Mouse (Mus musculus) spleen, adult 2 months (tissue): Measurements from ENCODE around the gene Hira. TPM values are rescaled to one million over a fixed set of nuclear protein-coding genes. Genes with fewer than 3 reads are reported as not detected.
A peak's percentile ranks its signal among the peaks of the same experiment; 100 is the strongest.
"Not testable (repeated sequence)": the region's sequence is repeated elsewhere in the genome, so short reads cannot be mapped to it uniquely, and the experiment has no call there.

Experiments
- DNase-seq, 2 experiments: peaks; one replicate each; pipeline versions ENCODE4 v3.0.0 to v3.0.0-alpha.2; 2012 to 2021; ENCODE audit warnings: low spot score in 2 of 2, low read depth in 1 of 2
- H3K27ac ChIP-seq: fragments of 200-500 bp; 2 replicates; pipeline ENCODE4 v1.5.1; 2012; ENCODE audit warnings: low read length, inconsistent platforms; ENCODE audit not compliant: insufficient read depth
- H3K27me3 ChIP-seq: fragments of 200-500 bp; 2 replicates; pipeline ENCODE4 v1.6.1; 2012; ENCODE audit warnings: mild to moderate bottlenecking, moderate library complexity, low read length, inconsistent platforms; ENCODE audit not compliant: control insufficient read depth, insufficient read depth
- H3K36me3 ChIP-seq: fragments of 200-500 bp; 2 replicates; pipeline ENCODE4 v1.6.1; 2012; ENCODE audit warnings: mild to moderate bottlenecking, low read length, inconsistent platforms; ENCODE audit not compliant: control insufficient read depth, insufficient read depth
- H3K4me1 ChIP-seq: fragments of 200-500 bp; 2 replicates; pipeline ENCODE4 v1.6.1; 2011; ENCODE audit warnings: inconsistent platforms; ENCODE audit not compliant: control insufficient read depth, insufficient read depth, insufficient read length
- H3K4me3 ChIP-seq: fragments of 200-500 bp; 2 replicates; pipeline ENCODE4 v1.5.1; 2011; ENCODE audit warnings: mild to moderate bottlenecking, inconsistent platforms; ENCODE audit not compliant: insufficient read depth, insufficient read length; ENCODE audit errors: extremely low read depth
- CTCF ChIP-seq: fragments of 200-500 bp; IDR thresholded peaks from 2 replicates; pipeline ENCODE4 v1.5.1; 2011; ENCODE audit warnings: mild to moderate bottlenecking, inconsistent platforms; ENCODE audit not compliant: insufficient read depth, insufficient read length, insufficient replicate concordance; ENCODE audit errors: extremely low read depth
- POLR2A ChIP-seq: fragments of 200-500 bp; IDR thresholded peaks from 2 replicates; pipeline ENCODE4 v1.6.1; 2011; ENCODE audit warnings: low read depth, low read length, inconsistent platforms
- WGBS: fragments of 180-500 bp; shearing (Covaris S2); methylation state at CpG from one replicate; pipeline ENCODE4 v1.1.7; 2018; 5-methylcytosine and 5-hydroxymethylcytosine counted together
- polyA plus RNA-seq: library from polyadenylated mRNA; depleted of rRNA; stranded (reverse); fragments of >200 nt; gene quantifications from 2 replicates; pipeline ENCODE4 v1.2.3, GENCODE M21; 2012

Hira gene
- polyA plus RNA-seq, 1 experiment = 50.0 TPM

- Histone ChIP-seq H3K4me1 (no peaks in the 10 kb centered on the region), H3K27ac (no peak overlapping the region), H3K4me3 (no peak overlapping the region), H3K36me3 (no peaks in the 10 kb centered on the region), H3K27me3 (no peaks in the 10 kb centered on the region)
- TF ChIP-seq POLR2A (no peak), CTCF (no peak)
- 92% methylated on average over 3 of the region's 3 CpGs for WGBS
- no peak for DNase-seq
Measured at GRCm38 (mm10) chr16:18986381-18986780, 109.5 kb downstream of the Hira start.

DNA sequence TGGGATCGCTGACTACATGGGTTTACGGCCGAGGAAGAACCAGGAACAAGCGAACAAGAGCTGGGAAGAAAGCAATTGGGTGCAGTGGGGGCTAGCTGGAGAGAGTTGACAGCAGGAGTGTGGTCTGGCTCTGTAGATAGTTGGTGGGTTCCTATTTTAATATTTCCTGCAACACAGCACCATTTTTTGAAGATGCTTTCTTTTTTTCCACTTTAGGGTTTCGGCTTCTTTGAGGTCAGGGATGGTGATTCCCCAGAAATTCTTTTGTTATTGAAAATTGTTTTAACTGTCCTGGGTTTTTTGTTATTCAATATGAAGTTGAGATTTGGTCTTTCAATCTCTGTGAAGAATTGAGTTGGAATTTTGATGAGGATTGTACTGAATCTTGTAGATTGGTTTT is 110.0 kb downstream of the Hira start:
- WGBS = 85% methylated on average over 5 of the region's 5 CpGs
- TF ChIP-seq POLR2A (no peak), CTCF (no peak)
- H3K4me3 ChIP-seq = no peak overlapping the region

GRCm38 (mm10) chr16:19002610-19003389 is 126.0 kb downstream of the Hira start:
- H3K27ac ChIP-seq = peak overlapping the region; percentile 78
- 27% methylated on average over 2 of the region's 2 CpGs for WGBS
- H3K27me3 ChIP-seq, H3K4me3 ChIP-seq, H3K36me3 ChIP-seq, H3K4me1 ChIP-seq: not testable (repeated sequence)
- peak; percentile 46; the same call in 1 of the 2 replicates for TF ChIP-seq CTCF
- peak; percentile 66 to 74 for DNase-seq

More for the DNA sequence above, 110.0 kb downstream of the Hira start:
- H3K4me1 ChIP-seq = no peaks in the 10 kb centered on the region
- H3K27me3 ChIP-seq = no peaks in the 10 kb centered on the region
- H3K36me3 ChIP-seq = no peaks in the 10 kb centered on the region
- no peak for DNase-seq
- H3K27ac ChIP-seq = no peak overlapping the region

GRCm38 (mm10) chr16:19003757-19004156 is 126.9 kb downstream of the Hira start:
- H3K27ac ChIP-seq = peak overlapping the region; percentile 55
- TF ChIP-seq CTCF = no peak
- no peak for TF ChIP-seq POLR2A
- H3K4me3 ChIP-seq = no peak overlapping the region
- no peak for DNase-seq
- H3K27me3 ChIP-seq = no peaks in the 10 kb centered on the region
- no peaks in the 10 kb centered on the region for H3K36me3 ChIP-seq
- 46% methylated on average over 1 of the region's 1 CpGs for WGBS
- H3K4me1 ChIP-seq = peaks cover 10% of the 10 kb centered on the region

DNA sequence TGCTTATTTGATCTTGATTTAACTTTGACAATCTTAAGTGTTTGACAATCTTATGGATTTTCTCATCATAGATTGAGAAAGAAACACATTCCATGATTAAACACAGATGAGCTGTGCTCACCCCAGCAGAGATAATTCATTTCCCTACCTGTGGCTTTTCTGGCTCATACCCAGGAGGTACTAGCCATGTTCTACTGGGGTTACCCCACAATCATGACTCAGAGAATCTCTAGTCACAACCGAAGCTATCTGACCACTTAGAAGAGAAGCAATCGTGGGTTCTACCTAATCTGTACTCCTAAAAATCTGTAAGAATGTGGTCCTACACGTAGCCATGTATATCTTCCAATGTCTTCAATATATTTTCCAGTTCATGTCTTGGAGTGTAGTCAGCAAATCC is 128.5 kb downstream of the Hira start:
- 51% methylated on average over 3 of the region's 3 CpGs for WGBS

DNA sequence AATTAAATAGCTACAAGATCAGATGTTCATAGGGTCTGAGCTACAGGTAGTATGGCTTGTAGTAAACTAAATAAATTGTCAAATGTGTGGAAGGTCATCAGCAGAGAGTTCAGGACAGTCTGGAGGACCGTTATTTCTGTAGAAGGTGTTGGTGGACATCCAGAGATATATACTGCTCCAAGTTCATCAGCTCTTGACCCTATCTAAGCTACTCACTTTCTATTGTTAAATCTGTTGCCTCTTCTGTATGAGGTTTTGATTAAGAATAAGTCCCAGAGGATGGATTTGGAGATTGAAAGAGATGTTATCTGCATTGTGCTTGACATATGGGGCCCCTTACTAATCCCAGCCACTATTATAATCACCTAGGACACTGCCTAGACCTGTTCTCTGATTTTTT is 129.9 kb downstream of the Hira start:
- H3K36me3 ChIP-seq = no peaks in the 10 kb centered on the region
- H3K27me3 ChIP-seq = no peaks in the 10 kb centered on the region
- no peak overlapping the region for H3K4me3 ChIP-seq
- peak overlapping the region; percentile 66; the same call in 1 of the 2 replicates for H3K27ac ChIP-seq
- no peak for TF ChIP-seq POLR2A
- TF ChIP-seq CTCF = no peak
- 85% methylated on average over 1 of the region's 1 CpGs for WGBS
- DNase-seq = no peak
- H3K4me1 ChIP-seq = peaks cover 15% of the 10 kb centered on the region

More for the DNA sequence above, 128.5 kb downstream of the Hira start:
- peaks cover 13% of the 10 kb centered on the region for H3K4me1 ChIP-seq
- H3K4me3 ChIP-seq = no peak overlapping the region
- H3K27me3 ChIP-seq = no peaks in the 10 kb centered on the region
- peak overlapping the region; percentile 66; the same call in 1 of the 2 replicates for H3K27ac ChIP-seq
- DNase-seq = no peak
- H3K36me3 ChIP-seq = no peaks in the 10 kb centered on the region
- TF ChIP-seq CTCF (no peak), POLR2A (no peak)

GRCm38 (mm10) chr16:19007186-19007591 is 130.4 kb downstream of the Hira start:
- H3K4me1 ChIP-seq = peaks cover 15% of the 10 kb centered on the region
- not testable (repeated sequence) for H3K36me3 ChIP-seq, H3K4me3 ChIP-seq, H3K27me3 ChIP-seq
- peak; percentile 57 to 82 for DNase-seq
- WGBS = 15% methylated on average over 1 of the region's 1 CpGs
- peak overlapping the region; percentile 66; the same call in 1 of the 2 replicates for H3K27ac ChIP-seq

DNA sequence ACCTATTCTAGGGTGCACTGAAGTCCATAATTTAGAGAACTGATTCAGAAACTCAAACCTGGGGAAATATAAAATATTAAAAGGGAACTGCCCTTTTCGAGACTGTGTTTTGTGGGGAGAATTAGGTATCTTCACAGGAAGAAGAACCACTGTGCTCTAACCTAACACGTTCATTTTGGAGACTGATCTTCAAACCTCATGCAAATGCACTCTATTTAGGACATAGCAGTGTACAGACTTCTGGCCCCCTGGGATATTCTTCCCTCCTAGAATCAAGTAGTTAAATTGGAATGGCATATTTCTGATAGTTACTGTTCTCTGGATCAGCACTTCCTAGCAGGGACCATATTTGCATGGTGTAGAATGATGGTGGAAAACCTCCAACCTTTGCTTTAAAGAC is 133.9 kb downstream of the Hira start:
- no peaks in the 10 kb centered on the region for H3K27me3 ChIP-seq
- no peak overlapping the region for H3K4me3 ChIP-seq
- peak overlapping the region; percentile 25; the same call in 1 of the 2 replicates for H3K27ac ChIP-seq
- no peak for DNase-seq
- WGBS = 28% methylated on average over 2 of the region's 2 CpGs
- TF ChIP-seq CTCF = no peak
- no peak for TF ChIP-seq POLR2A
- peaks cover 12% of the 10 kb centered on the region for H3K4me1 ChIP-seq
- H3K36me3 ChIP-seq = no peaks in the 10 kb centered on the region
